Mouse (Mus musculus) limb, embryonic 13.5 days (tissue): ENCODE measurements around the gene Hibch. TPM values are rescaled to one million over a fixed set of nuclear protein-coding genes. Genes with fewer than 3 reads are reported as not detected.

ENCODE experiments used
- ATAC-seq: fragments of 200-750 bp; cut with Nextera tagmentation; 2 replicates; pipeline ENCODE4 v1.8.0; 2017; ENCODE audit warnings: low read depth, moderate number of reproducible peaks, moderate TSS enrichment; ENCODE audit not compliant: low FRiP score
- H3K27ac ChIP-seq: fragments of 300-500 bp; sonication (generic); 2 replicates; pipeline ENCODE4 v1.5.1; 2015; ENCODE audit warnings: inconsistent platforms, mild to moderate bottlenecking, moderate library complexity
- H3K27me3 ChIP-seq: fragments of 300-500 bp; sonication (generic); 2 replicates; pipeline ENCODE4 v1.6.1; 2015; ENCODE audit warnings: mild to moderate bottlenecking, inconsistent platforms
- H3K36me3 ChIP-seq: fragments of 300-500 bp; sonication (generic); 2 replicates; pipeline ENCODE4 v1.6.1; 2015; ENCODE audit warnings: inconsistent platforms, mild to moderate bottlenecking, moderate library complexity
- H3K4me1 ChIP-seq: fragments of 300-500 bp; sonication (generic); 2 replicates; pipeline ENCODE4 v1.6.1; 2015; ENCODE audit warnings: inconsistent platforms
- H3K4me2 ChIP-seq: fragments of 300-500 bp; sonication (generic); replicated peaks from 2 replicates; pipeline ENCODE4 v1.6.1; 2015; ENCODE audit warnings: inconsistent platforms, mild to moderate bottlenecking, moderate library complexity
- H3K4me3 ChIP-seq: fragments of 300-500 bp; sonication (generic); 2 replicates; pipeline ENCODE4 v1.5.1; 2015; ENCODE audit warnings: moderate library complexity, mild to moderate bottlenecking, inconsistent platforms
- H3K9ac ChIP-seq: fragments of 300-500 bp; sonication (generic); 2 replicates; pipeline ENCODE4 v1.6.1; 2015; ENCODE audit warnings: mild to moderate bottlenecking, inconsistent platforms
- H3K9me3 ChIP-seq: fragments of 300-500 bp; sonication (generic); 2 replicates; pipeline ENCODE4 v1.6.1; 2016; ENCODE audit warnings: inconsistent platforms
- WGBS: fragments of 180-500 bp; shearing (Covaris S2); methylation state at CpG from one replicate; pipeline ENCODE4 v1.1.7; 2015; 5-methylcytosine and 5-hydroxymethylcytosine counted together
- polyA plus RNA-seq: library from polyadenylated mRNA; unstranded; fragments of >200 nt; fragmentation: Nextera tagmentation; extraction: Ambion mirVana; gene quantifications from 2 replicates; pipeline ENCODE4 v1.2.1, GENCODE M21; 2015

The Hibch gene
- polyA plus RNA-seq, 1 experiment from 2014 or later, result 25.8 TPM

DNA sequence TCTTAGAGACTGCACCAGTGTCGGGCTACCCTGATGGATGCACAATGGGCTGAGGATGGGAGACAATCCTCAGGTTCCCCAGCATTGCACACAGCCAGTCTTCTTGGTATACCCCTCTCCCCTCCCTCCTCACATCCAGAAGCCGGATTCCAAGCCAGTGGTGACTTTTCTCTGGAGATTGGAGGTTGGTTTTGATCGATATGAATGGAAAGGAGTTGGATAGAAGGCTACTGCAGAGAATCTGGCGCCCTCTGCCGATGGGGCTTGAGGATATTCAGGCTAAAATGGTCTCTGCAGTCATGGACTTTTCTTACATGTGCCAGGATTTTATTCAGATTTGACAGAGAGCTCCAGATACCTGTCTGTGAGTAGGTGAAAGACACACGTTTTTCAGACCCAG, 110.4 kb downstream of the Hibch start:
- Histone ChIP-seq H3K27ac (no peak overlapping the region), H3K4me1 (peaks cover 17% of the 10 kb centered on the region), H3K4me3 (no peak overlapping the region), H3K9ac (no peak overlapping the region), H3K9me3 (no peaks in the 10 kb centered on the region), H3K27me3 (peaks cover 8% of the 10 kb centered on the region), H3K4me2 (no peak overlapping the region), H3K36me3 (no peaks in the 10 kb centered on the region)
- no peak for ATAC-seq
- WGBS, result 38% methylated on average over 6 of the region's 6 CpGs

GRCm38 (mm10) chr1:52956746-52957145, 112.0 kb downstream of the Hibch start:
- WGBS, result 78% methylated on average over 4 of the region's 4 CpGs
- no peaks in the 10 kb centered on the region for H3K36me3 ChIP-seq
- ATAC-seq, result no peak

GRCm38 (mm10) chr1:52960191-52960590, 115.5 kb downstream of the Hibch start:
- no peak overlapping the region for H3K4me3 ChIP-seq
- no peaks in the 10 kb centered on the region for H3K36me3 ChIP-seq
- H3K4me2 ChIP-seq, result no peak overlapping the region
- H3K27ac ChIP-seq, result no peak overlapping the region
- no peak overlapping the region; the same call in 1 of the 2 replicates for H3K9ac ChIP-seq
- no peaks in the 10 kb centered on the region for H3K9me3 ChIP-seq
- no peak for ATAC-seq
- no peaks in the 10 kb centered on the region for H3K27me3 ChIP-seq
- WGBS, result 62% methylated on average over 6 of the region's 6 CpGs
- H3K4me1 ChIP-seq, result no peaks in the 10 kb centered on the region; the same call in 1 of the 2 replicates

More at GRCm38 (mm10) chr1:52956746-52957145, 112.0 kb downstream of the Hibch start:
- H3K9ac ChIP-seq, result no peak overlapping the region
- peaks cover 17% of the 10 kb centered on the region for H3K4me1 ChIP-seq
- H3K4me2 ChIP-seq, result no peak overlapping the region
- no peak overlapping the region for H3K27ac ChIP-seq
- H3K4me3 ChIP-seq, result no peak overlapping the region
- H3K9me3 ChIP-seq, result no peaks in the 10 kb centered on the region
- peaks cover 8% of the 10 kb centered on the region for H3K27me3 ChIP-seq

DNA sequence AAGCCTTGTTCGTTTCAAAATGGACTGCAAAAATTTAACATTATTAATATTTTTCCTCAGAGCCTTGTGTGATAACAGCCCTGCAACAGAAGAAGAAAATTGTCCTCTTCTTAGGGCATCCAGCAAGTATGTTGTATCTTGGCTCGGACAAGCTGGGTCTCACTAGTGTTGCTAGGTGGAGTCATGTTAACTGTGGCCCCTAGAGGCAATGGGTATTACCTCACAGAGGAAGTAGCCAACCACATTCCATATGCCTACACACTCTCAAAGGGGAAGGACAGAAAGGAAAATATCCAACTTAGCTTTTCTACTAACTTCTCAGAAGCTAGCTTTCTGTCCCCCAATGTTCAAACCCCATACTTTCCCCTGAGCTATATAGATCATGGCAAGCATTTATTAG, 118.4 kb downstream of the Hibch start:
- 76% methylated on average over 2 of the region's 2 CpGs for WGBS
- H3K4me2 ChIP-seq, result no peak overlapping the region

DNA sequence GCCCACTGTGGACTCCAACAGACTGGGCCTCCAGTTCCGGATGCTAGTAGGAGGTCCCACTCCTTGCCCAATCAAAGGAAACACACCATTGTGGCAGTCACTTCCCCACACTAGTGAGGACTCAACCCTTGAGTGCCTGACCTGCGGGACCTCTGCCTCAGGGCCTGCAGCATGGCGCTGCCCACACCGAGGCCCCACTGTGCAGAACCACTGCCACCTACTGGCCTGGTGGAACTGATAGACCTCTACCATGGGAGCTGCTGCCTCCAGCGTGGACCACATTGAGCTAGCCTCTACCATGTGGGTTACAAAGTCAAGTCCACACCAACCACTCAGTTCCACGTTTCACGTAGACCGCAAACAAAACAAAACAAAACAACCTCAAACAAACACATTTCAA, 119.9 kb downstream of the Hibch start:
- ATAC-seq, result no peak
- WGBS, result 74% methylated on average over 8 of the region's 8 CpGs

More for the DNA sequence above, 118.4 kb downstream of the Hibch start:
- Histone ChIP-seq H3K36me3 (no peaks in the 10 kb centered on the region), H3K27ac (no peak overlapping the region), H3K9me3 (no peaks in the 10 kb centered on the region), H3K4me3 (no peak overlapping the region), H3K27me3 (no peaks in the 10 kb centered on the region), H3K4me1 (no peaks in the 10 kb centered on the region; the same call in 1 of the 2 replicates), H3K9ac (no peak overlapping the region)
- no peak for ATAC-seq

More for the DNA sequence above, 119.9 kb downstream of the Hibch start:
- H3K27me3 ChIP-seq, result no peaks in the 10 kb centered on the region
- no peak overlapping the region for H3K9ac ChIP-seq
- no peak overlapping the region for H3K4me3 ChIP-seq
- H3K27ac ChIP-seq, result no peak overlapping the region
- H3K4me1 ChIP-seq, result no peaks in the 10 kb centered on the region; the same call in 1 of the 2 replicates
- no peaks in the 10 kb centered on the region for H3K36me3 ChIP-seq
- no peak overlapping the region for H3K4me2 ChIP-seq
- no peaks in the 10 kb centered on the region for H3K9me3 ChIP-seq

Other genes with a start within 250 kb of the Hibch start
- 10.2 and 12.0 TPM in 2 replicates for gene Nemp2, start 214.2 kb upstream of the Hibch start, polyA plus RNA-seq
- 1.1 and 1.3 TPM in 2 replicates for gene Mfsd6, start 117.5 kb upstream of the Hibch start, polyA plus RNA-seq
- 23.6 and 27.7 TPM in 2 replicates for gene Inpp1, start 27.2 kb upstream of the Hibch start, polyA plus RNA-seq
- gene 1700019D03Rik, start 175.2 kb downstream of the Hibch start, polyA plus RNA-seq, result 3.6 and 4.0 TPM in 2 replicates
- gene Mstn, start 216.7 kb downstream of the Hibch start, polyA plus RNA-seq, result 15.5 and 16.3 TPM in 2 replicates